Mouse (Mus musculus) liver, embryonic 14.5 days (tissue): ENCODE measurements at regions not wholly inside any gene's neighbourhood (a gene's known extent, or its start where the extent isn't known, plus 50 kb on each side); places are given as distances from the start of the nearest gene placed in this dataset.

Source experiments
- CTCF ChIP-seq: IDR thresholded peaks from 2 replicates; pipeline ENCODE4 v1.5.1; 2016; ENCODE audit warnings: antibody characterized with exemption, low read depth, control low read depth
- EP300 ChIP-seq: IDR thresholded peaks from 2 replicates; pipeline ENCODE4 v1.6.1; 2016; ENCODE audit warnings: antibody characterized with exemption, low read depth

GRCm38 (mm10) chr1:185695394-185695793, 240.7 kb downstream of the Slc30a10 start:
- TF ChIP-seq EP300 (no peak), CTCF (no peak)
